Mouse (Mus musculus): ENCODE data around the gene Plxnd1.

The Plxnd1 gene

GRCm38 (mm10) chr6:115977810-115978209, 17.0 kb downstream of the Plxnd1 start:
- no peak for DNase-seq

GRCm38 (mm10) chr6:115975606-115976005, 19.2 kb downstream of the Plxnd1 start:
- no peak for DNase-seq

GRCm38 (mm10) chr6:115973881-115974662, 20.7 kb downstream of the Plxnd1 start:
- DNase-seq, result peak in 1 of 2 experiments; percentile 69

- DNase-seq, result no peak
Observed at GRCm38 (mm10) chr6:115973139-115973875, 21.5 kb downstream of the Plxnd1 start.

- DNase-seq, result no peak
Observed at GRCm38 (mm10) chr6:115972083-115972764, 22.6 kb downstream of the Plxnd1 start.

GRCm38 (mm10) chr6:115971273-115972060, 23.3 kb downstream of the Plxnd1 start:
- DNase-seq, result no peak

- no peak for DNase-seq
Observed at GRCm38 (mm10) chr6:115969952-115970351, 24.9 kb downstream of the Plxnd1 start.

GRCm38 (mm10) chr6:115969103-115969502, 25.7 kb downstream of the Plxnd1 start:
- DNase-seq, result peak; percentile 62 to 70

- DNase-seq, result peak; percentile 62 to 68
Observed at GRCm38 (mm10) chr6:115968700-115969099, 26.1 kb downstream of the Plxnd1 start.

- peak; percentile 87 to 89 for DNase-seq
Observed at GRCm38 (mm10) chr6:115968086-115968485, 26.7 kb downstream of the Plxnd1 start.

GRCm38 (mm10) chr6:115967291-115967880, 27.4 kb downstream of the Plxnd1 start:
- DNase-seq, result peak; percentile 75 to 80

GRCm38 (mm10) chr6:115966227-115966966, 28.4 kb downstream of the Plxnd1 start:
- DNase-seq, result no peak

- DNase-seq, result no peak
Observed at GRCm38 (mm10) chr6:115963656-115964055, 31.1 kb downstream of the Plxnd1 start.

GRCm38 (mm10) chr6:115962439-115963085, 32.2 kb downstream of the Plxnd1 start:
- DNase-seq, result no peak

- no peak for DNase-seq
Observed at GRCm38 (mm10) chr6:115961743-115962142, 33.1 kb downstream of the Plxnd1 start.

GRCm38 (mm10) chr6:115960322-115960721, 34.5 kb downstream of the Plxnd1 start:
- DNase-seq, result no peak

- peak; percentile 68 to 74 for DNase-seq
Observed at GRCm38 (mm10) chr6:115959151-115959691, 35.6 kb downstream of the Plxnd1 start.

GRCm38 (mm10) chr6:115958445-115958844, 36.4 kb downstream of the Plxnd1 start:
- no peak for DNase-seq

- peak in 1 of 2 experiments; percentile 46 for DNase-seq
Observed at GRCm38 (mm10) chr6:115957681-115958080, 37.1 kb downstream of the Plxnd1 start.

- DNase-seq, result peak; percentile 84 to 89
Observed at GRCm38 (mm10) chr6:115956922-115957601, 37.7 kb downstream of the Plxnd1 start.
